Mouse (Mus musculus): ENCODE data around the gene Shld2.

Shld2 gene

DNA sequence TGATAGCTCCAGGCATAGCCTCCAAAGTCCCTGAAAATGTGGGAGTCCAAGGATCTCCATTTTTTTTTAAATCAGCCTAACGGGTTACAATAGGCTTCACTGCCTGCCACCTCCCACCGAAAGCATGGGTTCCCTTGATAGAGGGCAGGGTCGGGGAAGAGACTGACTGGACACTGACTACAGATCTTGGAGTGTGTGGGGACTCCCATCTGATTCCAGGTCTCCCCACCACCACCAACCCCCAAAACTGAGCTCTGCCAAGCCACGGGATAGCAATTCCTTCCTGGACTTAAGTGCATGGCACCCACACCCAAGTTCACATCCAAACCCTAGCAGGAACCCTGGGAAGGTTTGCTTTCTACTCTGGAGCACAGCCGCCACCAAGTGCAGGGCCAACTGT is 89.9 kb downstream of the Shld2 start:
- no peak for DNase-seq (ENCODE audit: low spot score)

DNA sequence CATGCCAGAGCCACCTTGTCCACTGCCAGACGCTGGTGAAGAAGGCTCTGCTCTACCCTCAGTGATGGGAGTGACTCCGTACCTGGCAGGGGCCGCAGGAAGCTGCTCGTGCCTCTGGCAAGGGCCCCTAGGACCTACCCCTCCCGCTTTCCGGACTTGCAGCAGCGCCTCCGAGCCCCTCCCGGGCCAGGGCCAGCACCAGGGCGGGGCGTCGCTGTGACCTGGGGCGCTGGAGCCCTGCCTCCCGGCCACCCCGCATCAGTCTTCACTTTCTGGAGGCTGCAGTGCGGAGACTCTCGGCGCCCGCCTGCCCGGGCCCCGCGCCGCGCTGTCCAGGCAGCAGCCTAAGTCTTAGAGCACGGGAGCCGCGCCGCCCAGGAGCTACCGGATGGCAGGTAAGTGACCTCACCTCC is 90.5 kb downstream of the Shld2 start:
- DNase-seq (ENCODE audit: low spot score): no peak

DNA sequence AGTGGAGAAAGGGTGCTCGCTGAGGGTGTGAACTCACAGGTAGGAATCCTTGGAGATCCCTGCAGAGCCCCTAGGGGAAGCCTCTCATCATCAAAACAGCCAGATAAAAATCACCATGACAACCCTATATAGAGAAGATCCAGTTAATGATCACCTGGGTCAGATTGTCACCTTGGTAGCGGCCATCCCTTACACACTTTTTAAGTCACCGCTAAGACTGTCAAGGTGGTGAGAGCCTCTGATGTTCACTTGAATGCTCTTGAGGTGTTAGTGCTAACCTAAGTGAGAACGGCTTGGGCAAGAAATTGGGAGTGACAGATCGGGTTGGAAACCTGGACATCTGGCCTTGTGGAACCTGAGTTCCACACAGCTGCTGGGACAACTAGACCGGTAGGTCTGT is 91.0 kb downstream of the Shld2 start, which contains the start of gene Syt15:
Gene Syt15, plus strand, starts transcription at position 301 of the 400 bp plus-strand sequence.
- DNase-seq (ENCODE audit: low spot score): no peak

DNA sequence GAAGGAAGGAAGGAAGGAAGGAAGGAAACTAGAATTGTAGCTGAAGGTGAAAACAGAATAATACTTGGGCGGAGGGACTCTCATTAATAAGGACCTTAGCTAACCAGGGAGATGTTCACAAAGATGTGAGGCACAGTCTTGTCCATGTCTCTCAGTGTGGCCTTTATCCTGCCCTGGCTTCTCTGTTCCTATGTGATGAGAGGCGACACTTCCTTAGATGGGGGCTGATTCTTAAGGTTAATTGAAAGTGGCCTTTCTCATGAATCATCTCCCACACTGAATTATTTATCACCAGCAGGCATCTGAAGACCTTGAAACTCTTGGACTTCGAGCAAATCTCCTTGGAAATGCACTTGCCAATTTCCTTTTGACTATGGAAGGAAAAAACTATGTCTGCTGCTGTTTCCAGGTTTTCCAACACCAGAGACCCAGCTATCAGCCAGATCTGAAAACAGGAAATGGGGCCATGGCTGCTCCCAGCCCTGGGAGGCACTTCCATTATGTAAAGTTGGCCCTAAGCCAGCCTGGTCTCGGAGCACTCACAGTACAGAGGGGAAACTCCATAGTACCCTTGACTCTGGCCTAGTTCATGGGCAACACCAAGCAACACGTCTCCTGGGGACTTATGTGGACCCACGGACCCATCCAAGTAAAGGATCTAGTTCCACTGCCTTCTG is 94.7 kb downstream of the Shld2 start:
- no peak for DNase-seq (ENCODE audit: low spot score)

DNA sequence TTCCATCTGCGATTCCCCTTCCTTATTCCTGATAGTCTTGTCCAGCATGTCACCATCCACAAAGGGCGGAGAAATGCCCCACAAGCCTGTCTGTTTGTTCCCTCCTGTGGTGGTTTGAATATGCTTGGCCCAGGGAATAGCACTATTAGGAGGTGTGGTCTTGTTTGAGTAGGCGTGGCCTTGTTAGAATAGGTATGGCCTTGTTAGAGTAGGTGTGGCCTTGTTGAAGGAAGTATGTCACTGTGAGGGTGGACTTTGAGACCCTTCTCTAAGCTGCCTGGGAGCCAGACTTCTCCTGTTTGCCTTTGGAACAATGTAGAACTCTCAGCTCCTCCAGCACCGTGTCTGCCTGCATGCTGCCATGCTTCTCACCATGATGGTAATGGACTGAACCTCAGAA is 100.4 kb downstream of the Shld2 start:
- no peak for DNase-seq (ENCODE audit: low spot score)

DNA sequence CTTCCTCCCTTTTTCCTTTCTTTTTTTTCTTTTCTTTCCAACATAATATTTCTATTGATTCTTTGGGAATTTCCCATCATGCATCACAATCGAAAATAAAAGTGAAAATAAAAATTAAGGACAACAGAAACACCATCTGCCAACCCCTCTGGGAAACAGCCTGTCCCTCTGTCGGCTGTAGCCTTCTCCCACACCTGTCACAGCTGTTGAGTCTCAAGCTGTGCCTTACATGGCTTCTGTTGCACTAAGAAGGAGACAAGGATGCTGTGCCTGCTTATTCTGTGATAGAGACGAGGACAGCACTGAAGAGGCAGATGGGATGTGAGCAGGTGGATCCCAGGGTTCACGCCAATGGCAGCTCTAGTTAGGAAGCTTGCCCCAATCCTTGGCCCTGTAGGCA is 101.2 kb downstream of the Shld2 start:
- no peak for DNase-seq (ENCODE audit: low spot score)

DNA sequence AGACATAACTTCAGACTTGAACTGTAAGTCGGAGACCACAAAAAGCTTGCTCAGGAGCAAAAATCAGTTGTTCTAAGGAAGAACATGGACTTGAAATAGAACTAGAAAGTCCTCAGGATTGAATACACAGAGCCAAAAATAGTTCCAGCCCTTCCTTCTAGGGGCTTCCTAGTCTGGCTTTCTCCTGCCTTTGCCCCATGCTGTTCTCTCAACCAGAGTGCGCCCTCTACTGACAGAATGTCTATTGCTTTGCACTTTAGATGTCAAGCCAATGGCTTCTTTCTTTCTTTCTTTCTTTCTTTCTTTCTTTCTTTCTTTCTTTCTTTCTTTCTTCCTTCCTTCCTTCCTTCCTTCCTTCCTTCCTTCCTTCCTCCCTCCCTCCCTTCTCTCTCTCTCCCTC is 101.6 kb downstream of the Shld2 start:
- DNase-seq (ENCODE audit: low spot score): no peak

DNA sequence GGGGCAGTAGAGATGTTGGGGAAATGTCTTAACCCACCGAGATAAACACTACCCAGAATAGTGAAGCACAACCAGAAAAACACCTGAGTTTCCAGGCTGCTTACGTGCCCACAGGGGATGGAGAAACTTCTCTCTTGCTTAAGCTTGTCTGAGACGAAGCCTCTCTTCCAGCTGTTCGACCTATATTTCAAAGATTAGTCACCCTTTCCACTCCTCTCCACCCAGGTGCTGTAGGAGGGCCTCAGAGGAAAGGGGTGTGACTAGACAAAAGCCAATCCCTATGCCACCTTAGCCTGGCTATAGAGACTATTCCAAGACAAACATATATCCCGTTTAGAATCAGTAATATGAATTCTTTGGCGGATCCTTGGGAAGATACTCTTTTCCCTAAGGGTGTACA is 102.3 kb downstream of the Shld2 start:
- DNase-seq (ENCODE audit: low spot score): no peak

DNA sequence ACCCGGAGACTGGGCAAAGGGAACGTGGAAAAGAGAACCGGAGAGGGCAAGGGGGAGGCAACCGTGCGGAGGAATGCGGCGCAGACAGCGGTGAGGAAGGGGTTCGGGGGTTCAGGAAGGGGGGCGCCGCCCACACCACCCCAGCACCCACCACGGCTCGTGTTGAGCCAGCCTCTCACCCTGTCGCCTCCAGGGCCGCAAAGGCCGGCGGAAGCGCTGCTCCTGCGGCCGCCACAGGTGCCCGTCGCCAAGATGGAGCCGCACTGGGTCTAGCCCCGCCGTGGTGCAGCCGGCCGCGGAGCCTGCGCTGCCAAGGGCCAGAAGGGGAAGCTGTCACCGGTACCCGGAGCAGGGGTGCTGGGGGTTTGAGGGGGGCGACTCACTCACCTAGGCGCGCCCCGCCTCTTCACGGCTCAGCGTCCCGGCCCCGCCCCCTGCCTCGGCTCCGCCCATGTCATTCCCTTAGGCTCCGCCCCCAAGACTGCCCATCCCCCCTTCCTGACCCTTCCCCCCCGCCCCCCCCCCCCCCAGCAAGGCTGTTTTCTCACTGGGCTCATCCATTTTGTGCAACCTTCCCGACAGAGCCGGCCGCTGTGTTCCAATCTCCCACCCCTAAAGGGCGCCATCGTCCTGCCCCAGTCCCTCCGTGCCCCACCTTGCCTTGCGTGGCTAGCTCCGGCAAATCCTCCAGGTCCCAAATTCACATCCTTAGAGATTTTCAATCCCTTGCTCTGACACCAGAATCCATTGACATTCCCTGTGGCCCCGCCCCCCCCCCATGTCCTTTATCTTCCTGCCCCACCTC is 108.9 kb downstream of the Shld2 start, which contains the start of gene Gprin2:
Gene Gprin2, minus strand, starts transcription at position 423 of the 805 bp plus-strand sequence.
- DNase-seq (ENCODE audit: low spot score): peak; percentile 44

DNA sequence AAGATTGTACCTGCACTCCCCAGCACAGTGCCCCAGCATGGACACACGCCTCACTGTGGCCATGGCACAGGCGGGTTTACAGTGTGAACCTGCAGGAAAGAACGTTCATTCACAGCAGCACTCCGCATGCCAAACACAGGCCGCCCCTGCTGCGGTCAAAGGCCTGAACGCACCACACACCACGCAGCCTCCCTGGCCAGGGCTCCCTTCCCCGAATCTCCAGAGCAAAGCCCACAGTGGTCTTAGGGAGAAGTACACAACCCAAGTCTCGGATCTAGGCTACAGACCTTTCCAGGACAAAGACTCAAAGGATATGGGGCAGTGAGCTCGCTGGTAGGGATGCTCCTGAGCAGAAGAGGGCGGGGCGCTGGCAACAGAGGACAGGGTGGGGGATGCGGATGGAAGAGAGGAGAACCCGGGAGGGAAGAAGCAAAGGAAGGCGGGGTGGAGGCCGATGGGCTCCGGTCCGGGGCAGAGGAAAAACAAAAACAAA is 109.5 kb downstream of the Shld2 start:
- DNase-seq (ENCODE audit: low spot score): no peak

DNA sequence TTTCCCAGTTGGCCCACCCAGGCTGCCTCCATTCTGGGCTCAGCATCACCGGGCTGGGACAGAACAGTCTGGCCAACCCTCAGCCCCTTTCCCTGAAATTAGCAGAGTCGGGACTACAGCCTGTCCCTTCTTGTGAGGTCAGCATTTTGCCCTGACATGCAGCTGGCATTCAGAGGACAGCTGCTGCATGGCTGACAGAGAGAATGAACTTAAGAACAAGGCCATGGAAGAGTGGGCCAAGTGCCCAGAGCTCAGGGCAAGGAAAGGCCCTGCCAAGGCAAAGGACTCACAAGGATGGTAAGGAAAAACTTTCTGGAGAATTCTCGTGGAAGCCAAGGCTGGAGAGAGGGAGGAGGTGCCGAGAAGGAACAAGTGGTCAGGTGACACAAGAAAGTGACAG is 113.6 kb downstream of the Shld2 start:
- DNase-seq (ENCODE audit: low spot score): no peak

DNA sequence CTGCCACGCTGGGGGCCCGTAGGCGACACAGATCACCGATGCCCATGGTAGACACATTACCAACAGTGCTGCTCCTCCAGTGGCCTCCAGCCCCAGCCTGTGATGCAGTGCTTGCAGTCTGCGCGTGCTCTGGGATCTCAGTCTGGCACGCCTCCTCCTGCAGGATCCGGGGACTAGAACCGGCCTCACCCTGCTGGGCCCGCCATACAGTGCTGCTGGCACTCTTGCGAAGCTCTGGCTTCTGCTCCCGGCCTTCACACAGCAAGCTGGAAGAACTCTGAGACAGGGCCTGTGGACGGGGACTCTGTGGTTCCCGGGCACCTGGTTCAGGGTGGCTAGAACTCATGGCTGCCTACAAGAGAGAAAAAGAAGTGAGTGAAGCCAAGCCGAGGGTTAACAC is 114.8 kb downstream of the Shld2 start:
- no peak for DNase-seq (ENCODE audit: low spot score)

DNA sequence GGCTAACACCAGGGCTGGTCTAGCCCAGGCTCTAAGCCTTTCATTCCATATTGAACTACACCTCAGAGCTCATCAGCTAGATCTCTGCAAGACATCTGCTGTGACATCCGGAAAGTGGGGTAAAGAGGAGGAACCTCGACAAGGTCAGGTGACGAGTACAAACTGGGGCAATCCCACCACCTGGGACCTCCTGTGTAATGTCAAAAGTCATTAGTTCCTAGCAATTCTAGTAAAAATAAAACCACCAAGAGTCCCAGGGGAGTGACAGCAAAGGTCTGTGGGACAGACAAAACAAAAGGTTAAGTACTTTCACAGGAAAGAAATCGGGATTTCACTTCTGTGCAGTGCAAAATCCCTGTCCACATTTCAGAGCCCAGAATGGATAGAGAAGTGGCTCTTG is 116.4 kb downstream of the Shld2 start:
- DNase-seq (ENCODE audit: low spot score): no peak

DNA sequence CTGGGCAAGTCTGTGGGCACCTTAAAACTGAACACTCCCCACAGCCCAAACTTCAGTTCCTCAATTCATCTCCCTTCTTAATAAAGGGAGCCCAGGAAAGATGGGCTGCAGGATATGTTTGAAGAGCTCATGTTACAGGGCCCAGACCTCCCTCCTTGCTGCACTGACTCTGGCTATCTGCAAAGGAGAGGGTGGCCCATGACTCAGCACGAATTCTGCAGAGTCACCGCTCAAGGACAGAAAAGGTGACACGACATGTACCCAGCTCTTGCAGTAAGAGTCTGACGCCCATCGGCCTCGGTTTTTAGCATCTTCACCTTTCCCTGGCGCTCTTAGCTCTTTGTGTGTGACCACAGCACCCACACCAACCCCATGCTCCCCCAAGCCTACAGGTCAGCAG is 119.9 kb downstream of the Shld2 start:
- no peak for DNase-seq (ENCODE audit: low spot score)

DNA sequence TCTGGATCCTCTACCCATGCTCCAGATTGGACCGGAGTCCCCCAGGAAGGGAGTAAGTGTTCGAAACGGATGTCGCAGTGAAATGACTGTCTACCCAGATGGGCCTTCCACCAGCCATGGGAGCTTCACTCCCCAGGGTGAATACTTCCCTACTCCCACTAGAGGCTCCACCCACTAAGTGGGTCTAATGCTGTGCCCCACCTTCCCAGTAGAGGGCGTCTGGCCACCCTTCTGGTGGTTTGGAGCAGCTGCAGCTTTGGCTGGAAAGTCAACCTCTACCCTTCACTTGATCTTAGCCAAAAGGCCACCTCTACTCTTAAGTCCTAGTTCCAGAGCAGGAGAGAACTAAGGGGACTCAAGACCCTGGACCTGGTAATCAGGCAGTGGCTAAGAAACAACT is 121.7 kb downstream of the Shld2 start:
- DNase-seq (ENCODE audit: low spot score): peak; percentile 66

Data from ovary, postnatal 36 days (tissue).